ENCODE assay signal across 9 mouse cellular contexts in genomic region chr10:94943401-94943845, GRCm38 (mm10). TPM values are rescaled to one million over a fixed set of nuclear protein-coding genes. Genes with fewer than 3 reads are reported as not detected.
A peak's percentile ranks its signal among the peaks of the same experiment; 100 is the strongest.
DNase-seq lines count a peak whose midpoint lies in the region; ATAC-seq and TF ChIP-seq lines count a peak whose summit lies in the region.
"Had no signal": no experiment of that assay in that cellular context is flagged by ENCODE, and none has a peak within 500 bp of the region (broad histone marks: within the 10 kb centered on the region; RNA-seq: fewer than 3 reads in every experiment).

No protein-coding gene starts in this region.

- H3K4me1 ChIP-seq in cortical plate, adult 2 months (ENCODE audit: control insufficient read depth, insufficient read depth, low read length): peaks cover 2% of the 10 kb centered on the region; the same call in 1 of the 2 replicates
- no peaks in the 10 kb centered on the region for H3K4me1 ChIP-seq in intestine, postnatal 0 days (replicated peaks; ENCODE audit: control insufficient read depth, insufficient read depth, low read length)
- peaks cover 42% of the 10 kb centered on the region for H3K4me1 ChIP-seq in liver, postnatal 0 days (ENCODE audit: insufficient read depth)
- peaks cover 60% of the 10 kb centered on the region for H3K4me1 ChIP-seq in neural tube, embryonic 15.5 days

- ATAC-seq in intestine, postnatal 0 days: no peak
- peak; percentile 31 for ATAC-seq in liver, postnatal 0 days
- ATAC-seq in neural tube, embryonic 15.5 days (ENCODE audit: low FRiP score): peak; percentile 0; the same call in 1 of the 2 replicates

- peak overlapping the region; percentile 66 for H3K27ac ChIP-seq in cortical plate, adult 2 months (ENCODE audit: insufficient read depth, low read length)
- no peak overlapping the region for H3K27ac ChIP-seq in intestine, postnatal 0 days (ENCODE audit: low read depth, low read length)
- H3K27ac ChIP-seq in liver, postnatal 0 days (ENCODE audit: low read depth): peak overlapping the region; percentile 69; the same call in 1 of the 2 replicates
- peak overlapping the region; percentile 91 for H3K27ac ChIP-seq in neural tube, embryonic 15.5 days (replicated peaks)

- intact Hi-C loops in gastrocnemius, postnatal 36 days (cut with DNase I): loop anchor here (5.0 kb wide), 1 partner anchor 321 kb away; no protein-coding TSS in a partner anchor

- no peak for TF ChIP-seq CTCF in cortical plate, adult 2 months (IDR thresholded peaks at IDR 0.05; ENCODE audit: extremely low read depth, insufficient read depth, low read length)
- no peak for TF ChIP-seq CTCF in intestine, postnatal 0 days (IDR thresholded peaks at IDR 0.05; ENCODE audit: low read depth)
- no peak for TF ChIP-seq CTCF in liver, postnatal 0 days (IDR thresholded peaks at IDR 0.05; ENCODE audit: low read depth)

- H3K9me3 ChIP-seq in intestine, postnatal 0 days (ENCODE audit: control insufficient read depth): no peaks in the 10 kb centered on the region
- H3K9me3 ChIP-seq in liver, postnatal 0 days (ENCODE audit: low read length): no peaks in the 10 kb centered on the region
- no peaks in the 10 kb centered on the region for H3K9me3 ChIP-seq in neural tube, embryonic 15.5 days (replicated peaks)

- no peak for TF ChIP-seq EP300 in liver, postnatal 0 days (IDR thresholded peaks at IDR 0.05; ENCODE audit: low read depth)

- peak overlapping the region; percentile 95 for H3K4me3 ChIP-seq in cortical plate, adult 2 months (ENCODE audit: insufficient read depth, low read length)
- H3K4me3 ChIP-seq in intestine, postnatal 0 days (ENCODE audit: low read depth, low read length): peak overlapping the region; percentile 67
- peak overlapping the region; percentile 77 for H3K4me3 ChIP-seq in liver, postnatal 0 days (ENCODE audit: low read depth, low read length)
- H3K4me3 ChIP-seq in neural tube, embryonic 15.5 days (replicated peaks): peak overlapping the region; percentile 89
- H3K4me3 ChIP-seq: myocyte had no signal

- DNase-seq in spleen, postnatal 10 days (ENCODE audit: low spot score in 2 of 2): peak; percentile 64 to 74
- DNase-seq in spleen, adult 12 weeks (ENCODE audit: low spot score): no peak
- peak; percentile 33 to 36 for DNase-seq in gastrocnemius, postnatal 36 days
- DNase-seq in liver, postnatal 0 days: peak; percentile 41
- DNase-seq in urinary bladder, postnatal 36 days (ENCODE audit: low spot score in 2 of 2): no peak

- peak overlapping the region; percentile 99 for H3K4me2 ChIP-seq in intestine, postnatal 0 days (replicated peaks; ENCODE audit: low read depth)
- H3K4me2 ChIP-seq in liver, postnatal 0 days (ENCODE audit: low read depth, low read length): peak overlapping the region; percentile 94
- H3K4me2 ChIP-seq in neural tube, embryonic 15.5 days: peak overlapping the region; percentile 92

- 1% methylated on average over 26 of the region's 26 CpGs for WGBS in intestine, postnatal 0 days
- WGBS in liver, postnatal 0 days (ENCODE audit: insufficient replicate concordance): under 1% methylated on average over 26 of the region's 26 CpGs
- under 1% methylated on average over 26 of the region's 26 CpGs for WGBS in neural tube, embryonic 15.5 days

- H3K9ac ChIP-seq in intestine, postnatal 0 days (ENCODE audit: low read depth, low read length): peak overlapping the region; percentile 22; the same call in 1 of the 2 replicates
- H3K9ac ChIP-seq in liver, postnatal 0 days (replicated peaks): peak overlapping the region; percentile 74
- H3K9ac ChIP-seq in neural tube, embryonic 15.5 days (replicated peaks): peak overlapping the region; percentile 88

- H3K27me3 ChIP-seq in intestine, postnatal 0 days (replicated peaks; ENCODE audit: control insufficient read depth, insufficient read depth, low read length): peaks cover 76% of the 10 kb centered on the region
- peaks cover 46% of the 10 kb centered on the region for H3K27me3 ChIP-seq in liver, postnatal 0 days (ENCODE audit: insufficient read depth, low read length)
- H3K27me3 ChIP-seq in neural tube, embryonic 15.5 days (replicated peaks): no peaks in the 10 kb centered on the region

- no peak for TF ChIP-seq POLR2A in cortical plate, adult 2 months (IDR thresholded peaks at IDR 0.05; ENCODE audit: extremely low read depth, insufficient read depth, low read length)

- no peaks in the 10 kb centered on the region for H3K36me3 ChIP-seq in intestine, postnatal 0 days (ENCODE audit: control insufficient read depth, insufficient read depth)
- H3K36me3 ChIP-seq in liver, postnatal 0 days (replicated peaks; ENCODE audit: insufficient read depth, low read length): no peaks in the 10 kb centered on the region
- H3K36me3 ChIP-seq in neural tube, embryonic 15.5 days: no peaks in the 10 kb centered on the region

RNA-seq across cellular contexts. Expression of gene Plxnc1, which starts 1.2 kb away (rescaled TPM):
- polyA plus RNA-seq in cortical plate, adult 2 months (2012; rRNA removed): 13.6 and 14.0 TPM in 2 replicates
- under 1 TPM; 0.56 to 0.62 TPM for total RNA-seq in gastrocnemius, postnatal 36 days (2021)
- polyA plus RNA-seq in intestine, postnatal 0 days (2015; fragmentation: Nextera tagmentation; extraction: Ambion mirVana): 0.70 and 0.80 TPM in 2 replicates
- polyA plus RNA-seq in liver, postnatal 0 days (2015; fragmentation: Nextera tagmentation; extraction: Ambion mirVana): 2.7 and 2.8 TPM in 2 replicates
- polyA plus RNA-seq in neural tube, embryonic 15.5 days (2015; fragmentation: Nextera tagmentation; extraction: Ambion mirVana): 7.6 and 9.8 TPM in 2 replicates
- polyA plus RNA-seq: myocyte had no signal

Comparison
In these comparisons a context has a peak if more than half of its experiments do, and no peak if none do; other contexts are left out.
1. DNase-seq: peak in spleen, postnatal 10 days (2 of 2), gastrocnemius, postnatal 36 days (2 of 2) and liver, postnatal 0 days (single experiment); none in spleen, adult 12 weeks (single experiment) and urinary bladder, postnatal 36 days (0 of 2).
2. H3K9ac ChIP-seq: peak in every context shown above with its lines; median percentile 88 in neural tube, embryonic 15.5 days; 74 in liver, postnatal 0 days; 22 in intestine, postnatal 0 days.
3. Peak in every context shown above with its lines, with median percentiles within 50 percentile points of each other: H3K4me3 ChIP-seq and H3K4me2 ChIP-seq.